Mouse (Mus musculus) forebrain, postnatal 0 days (tissue): ENCODE measurements around the gene Mdm4. TPM values are rescaled to one million over a fixed set of nuclear protein-coding genes. Genes with fewer than 3 reads are reported as not detected.
"Not testable (repeated sequence)": the region's sequence is repeated elsewhere in the genome, so short reads cannot be mapped to it uniquely, and the experiment has no call there.

Source experiments
- ATAC-seq: fragments of 200-750 bp; cut with Nextera tagmentation; 2 replicates; pipeline ENCODE4 v1.8.0; 2017; ENCODE audit warnings: mild to moderate bottlenecking, moderate library complexity
- DNase-seq: peaks from one replicate; pipeline ENCODE4 v3.0.0-alpha.2; 2015
- H3K27ac ChIP-seq: fragments of 300-500 bp; sonication (generic); 2 replicates; pipeline ENCODE4 v1.5.1; 2014; ENCODE audit warnings: low read depth, mild to moderate bottlenecking, antibody characterized with exemption, low read length, moderate library complexity, mixed read lengths
- H3K27me3 ChIP-seq: fragments of 300-500 bp; sonication (generic); 2 replicates; pipeline ENCODE4 v1.6.1; 2014; ENCODE audit warnings: mild to moderate bottlenecking, low read length, mixed read lengths; ENCODE audit not compliant: insufficient read depth
- H3K36me3 ChIP-seq: fragments of 300-500 bp; sonication (generic); 2 replicates; pipeline ENCODE4 v1.6.1; 2014; ENCODE audit warnings: mild to moderate bottlenecking, moderate library complexity; ENCODE audit not compliant: insufficient read depth
- H3K4me1 ChIP-seq: fragments of 300-500 bp; sonication (generic); 2 replicates; pipeline ENCODE4 v1.6.1; 2014; ENCODE audit warnings: antibody characterized with exemption; ENCODE audit not compliant: insufficient read depth
- H3K4me2 ChIP-seq: fragments of 300-500 bp; sonication (generic); 2 replicates; pipeline ENCODE4 v1.6.1; 2014; ENCODE audit warnings: low read depth, mild to moderate bottlenecking, moderate library complexity
- H3K4me3 ChIP-seq: fragments of 300-500 bp; sonication (generic); 2 replicates; pipeline ENCODE4 v1.5.1; 2014; ENCODE audit warnings: low read depth, low read length, mixed read lengths
- H3K9ac ChIP-seq: fragments of 300-500 bp; sonication (generic); 2 replicates; pipeline ENCODE4 v1.6.1; 2014; ENCODE audit warnings: mild to moderate bottlenecking
- H3K9me3 ChIP-seq: fragments of 300-500 bp; sonication (generic); 2 replicates; pipeline ENCODE4 v1.6.1; 2016; ENCODE audit warnings: low read length
- CTCF ChIP-seq: sonication (generic); IDR thresholded peaks from 2 replicates; pipeline ENCODE4 v1.5.1; 2016; ENCODE audit warnings: antibody characterized with exemption, control low read depth, low read depth
- WGBS: fragments of 180-500 bp; shearing (Covaris S2); extraction: QIAGEN DNeasy Blood & Tissue Kit; methylation state at CpG from one replicate; pipeline ENCODE4 v1.1.7; 2014; 5-methylcytosine and 5-hydroxymethylcytosine counted together
- polyA plus RNA-seq: library from polyadenylated mRNA; unstranded; fragments of >200 nt; fragmentation: Nextera tagmentation; extraction: Ambion mirVana; gene quantifications from 2 replicates; pipeline ENCODE4 v1.2.1, GENCODE M21; 2015
- total RNA-seq: library from RNA; depleted of rRNA; stranded (reverse); fragments of >200 nt; gene quantifications from 2 replicates; pipeline ENCODE4 v1.2.3, GENCODE M21; 2014

Gene Mdm4
- total and polyA plus RNA-seq, 2 experiments from 2014 or later: 27.4 to 74.8 TPM

DNA sequence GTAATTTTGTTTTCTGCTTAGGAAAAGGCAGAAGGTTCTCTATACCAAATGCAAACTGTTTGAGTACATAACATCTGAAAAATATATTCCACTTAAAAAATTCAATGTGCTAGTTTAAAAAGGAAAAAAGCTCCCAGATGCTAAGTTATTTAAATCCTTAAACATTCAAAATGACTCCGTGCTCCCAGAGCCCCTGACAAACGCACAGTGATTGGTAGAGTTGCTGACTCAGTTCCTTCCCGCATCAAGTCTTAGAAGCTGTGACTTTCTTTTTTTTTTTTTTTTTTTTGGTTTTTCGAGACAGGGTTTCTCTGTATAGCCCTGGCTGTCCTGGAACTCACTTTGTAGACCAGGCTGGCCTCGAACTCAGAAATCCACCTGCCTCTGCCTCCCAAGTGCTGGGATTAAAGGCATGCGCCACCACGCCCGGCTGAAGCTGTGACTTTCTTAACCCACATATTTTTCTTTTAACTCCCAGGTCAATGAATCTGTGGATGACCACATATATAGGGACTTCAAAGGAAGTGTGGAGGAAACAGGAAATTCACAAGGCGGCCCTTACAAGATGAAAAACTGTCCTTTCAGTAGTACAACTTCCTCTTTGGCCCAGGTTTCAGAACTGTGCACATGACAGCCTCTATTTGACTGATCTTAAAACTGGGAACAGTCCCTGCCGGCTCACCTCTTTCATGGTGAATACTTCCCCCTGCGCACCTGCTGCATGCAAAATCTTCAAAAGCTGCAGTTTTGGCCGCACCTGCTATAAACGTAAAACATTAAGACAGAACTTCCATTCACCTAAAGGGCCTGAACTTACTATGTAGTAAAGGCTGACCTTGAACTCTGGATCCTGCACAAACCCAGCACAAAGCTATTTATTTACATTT lies 18.2 kb downstream of the Mdm4 start:
- DNase-seq (no peak), ATAC-seq (no peak)
- H3K27ac ChIP-seq: no peak overlapping the region
- peaks cover 23% of the 10 kb centered on the region for H3K36me3 ChIP-seq
- no peak overlapping the region for H3K4me2 ChIP-seq
- no peak overlapping the region for H3K9ac ChIP-seq
- H3K4me3 ChIP-seq: no peak overlapping the region
- no peaks in the 10 kb centered on the region for H3K4me1 ChIP-seq
- H3K27me3 ChIP-seq: no peaks in the 10 kb centered on the region
- H3K9me3 ChIP-seq: no peaks in the 10 kb centered on the region
- WGBS: 86% methylated on average over 12 of the region's 13 CpGs
- no peak for TF ChIP-seq CTCF

DNA sequence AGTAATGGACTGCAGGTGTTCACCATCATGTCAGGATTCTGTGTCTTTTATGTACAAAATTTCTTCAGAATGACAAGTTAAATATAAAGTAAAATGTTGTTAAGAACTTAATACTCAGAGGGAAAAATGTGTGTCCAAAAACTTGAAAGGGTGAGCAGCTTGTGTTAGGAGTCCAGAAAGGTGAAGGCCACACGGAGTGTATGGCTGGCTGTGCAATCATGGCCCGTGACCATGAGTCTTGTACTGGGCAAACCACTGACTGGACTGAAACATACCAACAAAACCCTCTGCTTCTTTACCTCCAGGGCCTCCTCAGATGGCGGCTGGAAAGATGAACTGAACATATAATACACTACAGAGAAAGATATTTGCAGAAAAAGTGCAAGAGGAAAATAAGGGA lies 23.8 kb downstream of the Mdm4 start:
- H3K4me1 ChIP-seq: no peaks in the 10 kb centered on the region
- H3K27ac ChIP-seq: no peak overlapping the region
- H3K9ac ChIP-seq: no peak overlapping the region
- no peaks in the 10 kb centered on the region for H3K9me3 ChIP-seq
- WGBS: 89% methylated on average over 3 of the region's 3 CpGs
- no peaks in the 10 kb centered on the region for H3K27me3 ChIP-seq
- no peak for DNase-seq
- no peak overlapping the region for H3K4me2 ChIP-seq
- peaks cover 33% of the 10 kb centered on the region for H3K36me3 ChIP-seq
- H3K4me3 ChIP-seq: no peak overlapping the region
- TF ChIP-seq CTCF: no peak
- no peak for ATAC-seq

DNA sequence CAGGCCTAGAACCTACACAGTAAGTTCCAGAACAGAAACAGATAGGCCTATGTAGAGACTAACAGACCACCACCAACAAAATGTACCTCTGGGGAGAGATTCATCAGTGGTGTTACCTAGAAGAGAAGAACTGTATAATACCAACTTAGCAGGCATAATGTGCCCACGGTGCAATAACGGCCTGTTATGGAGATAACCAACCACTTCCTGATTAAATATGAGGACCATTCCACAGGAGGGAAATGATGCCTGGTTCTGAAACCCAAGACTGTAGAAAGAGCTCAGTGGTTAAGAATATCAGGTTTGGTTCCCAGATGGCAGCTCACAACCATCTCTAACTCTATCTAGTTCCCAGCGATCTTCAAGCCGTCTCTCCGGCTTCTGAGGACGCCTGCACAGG lies 30.0 kb downstream of the Mdm4 start:
- peaks cover 61% of the 10 kb centered on the region for H3K36me3 ChIP-seq
- no peak overlapping the region for H3K9ac ChIP-seq
- no peaks in the 10 kb centered on the region for H3K4me1 ChIP-seq
- no peaks in the 10 kb centered on the region for H3K27me3 ChIP-seq
- DNase-seq (no peak), ATAC-seq (no peak)
- no peak overlapping the region for H3K4me2 ChIP-seq
- H3K27ac ChIP-seq: no peak overlapping the region
- WGBS: 95% methylated on average over 6 of the region's 6 CpGs
- H3K4me3 ChIP-seq: no peak overlapping the region
- no peak for TF ChIP-seq CTCF
- no peaks in the 10 kb centered on the region for H3K9me3 ChIP-seq

DNA sequence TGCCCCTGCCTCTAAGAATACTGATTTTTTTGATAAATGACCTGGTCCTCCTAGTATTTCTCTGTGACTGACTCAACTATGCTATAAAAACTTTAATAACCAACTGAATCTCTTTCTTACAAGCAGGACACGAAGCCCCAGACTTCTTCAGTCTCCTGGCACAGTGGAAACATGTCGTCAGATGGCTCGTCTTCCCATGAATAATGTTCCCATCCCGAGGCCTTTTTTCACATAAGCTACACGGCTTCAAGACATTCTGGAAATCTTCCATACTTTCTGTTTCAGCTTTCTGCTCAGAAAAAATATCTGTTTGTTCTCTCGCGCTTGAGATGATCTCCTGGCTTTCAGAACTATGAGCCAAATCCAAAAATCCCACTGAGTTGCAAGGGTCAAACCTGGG lies 38.8 kb downstream of the Mdm4 start:
- no peak for ATAC-seq
- Histone ChIP-seq H3K36me3 (peaks cover 60% of the 10 kb centered on the region), H3K27ac (no peak overlapping the region), H3K4me1 (no peaks in the 10 kb centered on the region), H3K9ac (no peak overlapping the region), H3K27me3 (no peaks in the 10 kb centered on the region), H3K4me2 (no peak overlapping the region), H3K4me3 (no peak overlapping the region), H3K9me3 (no peaks in the 10 kb centered on the region)
- WGBS: 66% methylated on average over 7 of the region's 7 CpGs
- TF ChIP-seq CTCF: no peak
- DNase-seq: peak; percentile 11

DNA sequence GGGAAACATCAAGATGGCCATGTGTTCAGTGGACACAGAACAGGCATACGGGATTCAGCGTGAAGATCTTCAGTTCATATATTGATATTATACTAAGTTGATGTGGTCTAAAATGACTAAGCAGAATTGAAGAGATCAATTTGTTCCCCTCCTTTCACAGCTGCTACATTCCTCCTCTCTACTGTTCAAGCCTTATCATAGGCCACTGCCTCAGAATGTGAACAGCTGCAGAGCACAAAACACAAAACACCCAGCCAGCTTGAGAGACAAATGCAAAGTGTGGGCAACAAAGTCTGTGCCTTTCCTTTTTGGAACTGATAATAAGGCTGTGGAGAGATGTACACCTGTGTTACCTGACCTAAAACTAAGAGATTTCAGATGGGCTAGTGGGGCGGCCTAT lies 39.6 kb downstream of the Mdm4 start:
- H3K9me3 ChIP-seq: no peaks in the 10 kb centered on the region
- peaks cover 56% of the 10 kb centered on the region for H3K36me3 ChIP-seq
- no peak for TF ChIP-seq CTCF
- no peak overlapping the region for H3K9ac ChIP-seq
- H3K27me3 ChIP-seq: no peaks in the 10 kb centered on the region
- no peak overlapping the region for H3K4me2 ChIP-seq
- H3K4me1 ChIP-seq: no peaks in the 10 kb centered on the region
- ATAC-seq (no peak), DNase-seq (no peak)
- WGBS: 97% methylated on average over 3 of the region's 3 CpGs
- H3K27ac ChIP-seq: no peak overlapping the region
- no peak overlapping the region for H3K4me3 ChIP-seq

DNA sequence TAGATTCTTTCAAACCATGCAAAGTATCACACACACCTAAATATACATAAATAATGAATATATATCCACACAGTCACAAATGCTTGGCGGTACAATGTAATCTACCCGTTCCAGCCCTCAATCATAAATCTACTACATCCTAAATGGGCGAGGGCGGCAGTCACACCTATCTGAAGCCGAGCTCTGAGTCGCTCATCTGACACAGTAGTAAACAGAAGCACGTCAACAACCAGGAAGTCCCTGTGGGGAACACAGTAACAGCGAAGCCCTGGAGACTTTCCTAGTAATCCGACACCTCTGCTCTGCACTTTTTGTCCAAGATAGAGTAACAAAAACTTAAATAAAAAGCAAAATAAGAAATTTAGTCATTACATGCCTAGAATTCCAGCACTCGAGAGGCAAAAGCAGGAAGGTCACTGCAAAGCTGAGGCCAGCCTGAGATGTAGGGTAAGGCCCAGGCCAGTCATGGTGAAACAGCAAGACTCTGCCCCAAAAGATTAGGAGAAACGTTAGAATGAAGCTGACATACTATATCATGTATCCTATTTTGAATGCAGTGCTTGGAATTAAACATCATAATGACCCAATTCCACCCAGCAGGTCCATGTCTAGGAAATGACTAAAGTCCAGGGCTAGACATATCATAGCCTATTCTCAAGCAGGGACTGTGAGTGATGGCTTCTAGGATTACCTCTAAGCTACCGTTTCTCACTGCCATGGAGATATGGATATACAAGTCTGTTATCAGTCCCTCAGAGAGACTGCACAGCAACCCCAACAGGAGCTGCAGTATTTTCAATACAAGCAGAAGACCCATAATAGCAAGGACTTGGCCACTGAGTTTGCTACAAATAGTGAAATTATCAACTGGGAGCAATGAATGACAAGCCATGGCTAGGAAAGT lies 41.6 kb downstream of the Mdm4 start:
- H3K4me3 ChIP-seq, H3K4me1 ChIP-seq, DNase-seq, H3K9me3 ChIP-seq, H3K4me2 ChIP-seq, ATAC-seq, H3K27ac ChIP-seq, H3K27me3 ChIP-seq, H3K9ac ChIP-seq: not testable (repeated sequence)
- peaks cover 53% of the 10 kb centered on the region for H3K36me3 ChIP-seq
- 89% methylated on average over 12 of the region's 12 CpGs for WGBS

DNA sequence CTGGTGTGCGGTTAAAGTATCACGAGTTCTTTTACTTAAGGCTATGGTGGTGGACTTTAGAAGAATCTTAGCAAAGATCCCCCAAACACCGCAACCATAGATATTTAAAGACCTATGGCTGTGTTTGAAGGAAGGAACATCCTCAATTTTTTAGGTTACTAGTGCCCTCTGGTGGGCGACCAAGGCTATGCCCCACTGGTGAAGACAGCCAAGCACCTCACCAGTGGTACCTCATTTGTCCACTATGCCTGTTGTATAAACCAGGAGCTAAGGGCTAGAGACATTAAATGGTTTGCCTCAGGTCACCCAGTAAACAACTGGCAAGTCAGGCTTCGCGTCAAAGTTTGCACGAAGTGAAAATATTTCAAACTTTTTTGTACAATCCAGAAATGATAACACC lies 47.6 kb downstream of the Mdm4 start:
- peak; percentile 91 for TF ChIP-seq CTCF
- DNase-seq: peak; percentile 88

More for the DNA sequence above, 47.6 kb downstream of the Mdm4 start:
- no peak overlapping the region for H3K4me2 ChIP-seq
- no peaks in the 10 kb centered on the region for H3K27me3 ChIP-seq
- no peak overlapping the region for H3K27ac ChIP-seq
- 61% methylated on average over 7 of the region's 7 CpGs for WGBS
- no peak overlapping the region for H3K4me3 ChIP-seq
- no peaks in the 10 kb centered on the region for H3K4me1 ChIP-seq
- H3K9me3 ChIP-seq: no peaks in the 10 kb centered on the region
- ATAC-seq: peak; percentile 90
- H3K9ac ChIP-seq: no peak overlapping the region
- peaks cover 14% of the 10 kb centered on the region for H3K36me3 ChIP-seq
